In genomic region chr2:49764331-49764946, GRCm38 (mm10) we compare ENCODE assay signal across 8 mouse cellular contexts. TPM values are rescaled to one million over a fixed set of nuclear protein-coding genes. Genes with fewer than 3 reads are reported as not detected.
DNase-seq lines count a peak whose midpoint lies in the region; ATAC-seq and TF ChIP-seq lines count a peak whose summit lies in the region.

No protein-coding gene starts in this region.

- no peaks in the 10 kb centered on the region for H3K9me3 ChIP-seq in forebrain, embryonic 16.5 days (ENCODE audit: control insufficient read depth, low read length)
- H3K9me3 ChIP-seq in kidney, embryonic 15.5 days (replicated peaks): no peaks in the 10 kb centered on the region

- no peaks in the 10 kb centered on the region for H3K27me3 ChIP-seq in forebrain, embryonic 16.5 days (replicated peaks; ENCODE audit: control insufficient read depth, insufficient read depth, low read length)
- H3K27me3 ChIP-seq in kidney, embryonic 15.5 days: no peaks in the 10 kb centered on the region

- peak; percentile 75 for ATAC-seq in forebrain, embryonic 16.5 days
- ATAC-seq in kidney, embryonic 15.5 days (replicated peaks; ENCODE audit: low FRiP score): peak; percentile 83

- H3K4me1 ChIP-seq in forebrain, embryonic 16.5 days (replicated peaks; ENCODE audit: control insufficient read depth, insufficient read depth, low read length): no peaks in the 10 kb centered on the region
- peaks cover 12% of the 10 kb centered on the region for H3K4me1 ChIP-seq in kidney, embryonic 15.5 days

- TF ChIP-seq POLR2A in brain, embryonic 14.5 days (IDR thresholded peaks at IDR 0.05; ENCODE audit: borderline replicate concordance, extremely low read depth, insufficient read depth, insufficient read length, poor library complexity, severe bottlenecking): no peak

- H3K36me3 ChIP-seq in forebrain, embryonic 16.5 days (ENCODE audit: control insufficient read depth, insufficient read depth): peaks cover 37% of the 10 kb centered on the region
- peaks cover 5% of the 10 kb centered on the region; the same call in 1 of the 2 replicates for H3K36me3 ChIP-seq in kidney, embryonic 15.5 days

- peak; percentile 63; the same call in 1 of the 2 replicates for TF ChIP-seq CTCF in brain, embryonic 14.5 days (IDR thresholded peaks at IDR 0.05; ENCODE audit: borderline replicate concordance, extremely low read depth, insufficient read depth, insufficient read length)

- H3K27ac ChIP-seq in forebrain, embryonic 16.5 days (ENCODE audit: low read length): peak overlapping the region; percentile 25
- H3K27ac ChIP-seq in kidney, embryonic 15.5 days: no peak overlapping the region

- no peak overlapping the region for H3K9ac ChIP-seq in forebrain, embryonic 16.5 days (replicated peaks; ENCODE audit: low read depth, low read length)
- H3K9ac ChIP-seq in kidney, embryonic 15.5 days: no peak overlapping the region

- H3K4me3 ChIP-seq in forebrain, embryonic 16.5 days (replicated peaks; ENCODE audit: low read length): no peak overlapping the region
- H3K4me3 ChIP-seq in kidney, embryonic 15.5 days (replicated peaks): no peak overlapping the region

- DNase-seq in right cerebral cortex, adult 18-20 months: peak; percentile 58
- DNase-seq in right cerebral cortex, postnatal 25 days: no peak
- DNase-seq in brain, embryonic 14.5 days (ENCODE audit: low read depth): peak; percentile 93
- peak; percentile 62 for DNase-seq in lung, postnatal 14 days
- DNase-seq in skeletal muscle tissue, adult 2 months (ENCODE audit: low read depth, low spot score): peak; percentile 41
- DNase-seq in urinary bladder, postnatal 4 days (ENCODE audit: low spot score in 2 of 2): no peak

- no peak overlapping the region for H3K4me2 ChIP-seq in forebrain, embryonic 16.5 days (ENCODE audit: low read length)
- no peak overlapping the region for H3K4me2 ChIP-seq in kidney, embryonic 15.5 days

- WGBS in forebrain, embryonic 16.5 days: 51% methylated on average over 7 of the region's 7 CpGs
- WGBS in kidney, embryonic 15.5 days: 50% methylated on average over 7 of the region's 7 CpGs

RNA-seq across cellular contexts. Expression of gene Lypd6b, which starts 23.0 kb away (rescaled TPM):
- 5.4 and 6.2 TPM in 2 replicates for polyA plus RNA-seq in brain, embryonic 14.5 days (2012; rRNA removed)
- polyA plus RNA-seq in forebrain, embryonic 16.5 days (2015; fragmentation: Nextera tagmentation; extraction: Ambion mirVana): 8.7 and 12.4 TPM in 2 replicates
- 10.0 and 11.6 TPM in 2 replicates for polyA plus RNA-seq in kidney, embryonic 15.5 days (2015; fragmentation: Nextera tagmentation; extraction: Ambion mirVana)

Comparison
In these comparisons a context has a peak if more than half of its experiments do, and no peak if none do; other contexts are left out.
1. DNase-seq: peak in right cerebral cortex, adult 18-20 months (single experiment), brain, embryonic 14.5 days (single experiment), lung, postnatal 14 days (single experiment) and skeletal muscle tissue, adult 2 months (single experiment); none in right cerebral cortex, postnatal 25 days (single experiment) and urinary bladder, postnatal 4 days (0 of 2).